Mouse (Mus musculus) heart, adult 2 months (tissue): ENCODE results near the gene 5730596B20Rik. TPM values are rescaled to one million over a fixed set of nuclear protein-coding genes. Genes with fewer than 3 reads are reported as not detected.

Source experiments
- DNase-seq, 2 experiments: peaks; one replicate each; pipeline ENCODE4 v3.0.0; 2021
- H3K27ac ChIP-seq: fragments of 200-600 bp; 2 replicates; pipeline ENCODE4 v1.8.1; 2022
- H3K27me3 ChIP-seq: fragments of 200-500 bp; 2 replicates; pipeline ENCODE4 v1.6.1; 2012; ENCODE audit warnings: mild to moderate bottlenecking, low read length, inconsistent platforms, mixed read lengths; ENCODE audit not compliant: control insufficient read depth, insufficient read depth
- H3K36me3 ChIP-seq: fragments of 200-500 bp; 2 replicates; pipeline ENCODE4 v1.6.1; 2012; ENCODE audit warnings: low read length, inconsistent platforms; ENCODE audit not compliant: control insufficient read depth, insufficient read depth
- H3K4me1 ChIP-seq: fragments of 200-500 bp; 2 replicates; pipeline ENCODE4 v1.6.1; 2011; ENCODE audit warnings: low read length; ENCODE audit not compliant: control insufficient read depth, insufficient read depth
- H3K4me3 ChIP-seq: fragments of 200-600 bp; 2 replicates; pipeline ENCODE4 v1.8.1; 2022
- H3K79me2 ChIP-seq: fragments of 200-500 bp; replicated peaks from 2 replicates; pipeline ENCODE4 v1.6.1; 2012; ENCODE audit warnings: mild to moderate bottlenecking, inconsistent platforms, low read length, moderate library complexity, mixed read lengths; ENCODE audit not compliant: control insufficient read depth, insufficient read depth
- H3K9ac ChIP-seq: fragments of 200-500 bp; 2 replicates; pipeline ENCODE4 v1.6.1; 2012; ENCODE audit warnings: low read depth, mild to moderate bottlenecking, control low read depth, inconsistent platforms, low read length, mixed read lengths
- CTCF ChIP-seq: fragments of 200-600 bp; IDR thresholded peaks from 2 replicates; pipeline ENCODE4 v1.8.1; 2022; ENCODE audit warnings: antibody characterized with exemption, mild to moderate bottlenecking, moderate library complexity
- EP300 ChIP-seq: fragments of 200-500 bp; IDR thresholded peaks from 2 replicates; pipeline ENCODE4 v1.6.1; 2011; ENCODE audit warnings: low read depth, low read length, control low read depth; ENCODE audit not compliant: insufficient read depth
- POLR2A ChIP-seq: fragments of 200-500 bp; IDR thresholded peaks from 2 replicates; pipeline ENCODE4 v1.6.1; 2011; ENCODE audit warnings: mild to moderate bottlenecking, low read depth, low read length, control low read depth; ENCODE audit not compliant: insufficient read depth
- WGBS: fragments of 180-500 bp; shearing (Covaris S2); methylation state at CpG from one replicate; pipeline ENCODE4 v1.1.7; 2018; 5-methylcytosine and 5-hydroxymethylcytosine counted together
- intact Hi-C: fragments of 180-260 bp; cut with DNase I; formaldehyde crosslinking; loops from one replicate; pipeline ENCODE4 v1.15.1; 2025
- polyA plus RNA-seq: library from polyadenylated mRNA; depleted of rRNA; stranded (reverse); fragments of >200 nt; gene quantifications from 2 replicates; pipeline ENCODE4 v1.2.3, GENCODE M21; 2012
- total RNA-seq, 2 experiments: library from RNA; stranded (reverse); gene quantifications; 2 replicates each; pipeline ENCODE4 v1.2.3; 2021

5730596B20Rik gene
- total and polyA plus RNA-seq, 3 experiments: not detected

DNA sequence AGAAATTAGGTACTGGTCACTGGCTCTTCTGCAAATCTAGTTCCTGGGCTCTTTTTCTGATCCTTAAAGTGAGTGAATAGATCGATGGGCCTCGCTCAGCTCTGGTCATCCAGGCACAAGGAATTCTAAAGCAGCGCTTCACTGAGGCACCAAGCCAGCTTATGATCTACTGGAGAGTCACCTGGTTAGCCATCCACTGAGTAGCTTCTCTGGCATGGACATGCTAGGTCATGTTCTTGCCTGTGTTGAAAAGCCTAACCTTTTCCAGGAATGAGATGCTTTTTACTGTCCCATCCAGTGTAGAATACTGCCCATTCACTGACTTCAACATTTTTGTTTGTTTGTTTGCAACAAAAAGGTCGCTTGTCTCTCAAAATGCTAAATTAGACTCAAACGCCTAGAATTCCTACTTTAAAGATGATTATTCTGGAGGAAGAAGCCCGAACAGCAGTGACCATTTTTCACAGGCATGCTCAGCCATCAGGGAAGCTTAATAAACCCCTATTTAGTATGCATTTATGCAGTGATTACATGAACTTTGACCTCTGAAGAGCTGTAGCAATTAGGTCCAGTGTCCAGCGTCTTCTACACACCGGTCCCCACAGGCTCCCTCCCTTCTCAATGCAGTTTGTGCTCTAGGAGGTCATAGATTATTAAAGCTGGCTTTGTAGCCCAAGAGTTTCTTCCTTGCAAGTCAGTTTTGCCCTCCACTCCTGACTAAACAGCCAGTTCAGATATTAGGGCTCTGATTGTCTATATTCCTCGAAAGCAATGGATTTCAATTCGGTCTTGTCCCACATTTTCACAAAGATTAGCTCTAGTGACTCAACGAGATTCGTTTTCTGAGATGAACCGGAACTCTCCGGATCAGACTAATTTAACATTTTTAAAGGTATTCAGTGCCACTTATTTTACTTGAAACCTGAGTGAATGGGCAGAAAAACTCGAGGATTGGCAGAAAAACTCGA is 24.8 kb upstream of the 5730596B20Rik start:
- H3K27me3 ChIP-seq: peaks cover 5% of the 10 kb centered on the region
- H3K4me3 ChIP-seq: no peak overlapping the region
- no peak for DNase-seq
- H3K4me1 ChIP-seq: no peaks in the 10 kb centered on the region
- no peak overlapping the region for H3K9ac ChIP-seq
- 26% methylated on average over 16 of the region's 16 CpGs for WGBS
- intact Hi-C loops: no loop called here
- H3K79me2 ChIP-seq: no peaks in the 10 kb centered on the region
- TF ChIP-seq CTCF: no peak
- no peak for TF ChIP-seq EP300
- no peak for TF ChIP-seq POLR2A
- no peak overlapping the region for H3K27ac ChIP-seq
- H3K36me3 ChIP-seq: no peaks in the 10 kb centered on the region

DNA sequence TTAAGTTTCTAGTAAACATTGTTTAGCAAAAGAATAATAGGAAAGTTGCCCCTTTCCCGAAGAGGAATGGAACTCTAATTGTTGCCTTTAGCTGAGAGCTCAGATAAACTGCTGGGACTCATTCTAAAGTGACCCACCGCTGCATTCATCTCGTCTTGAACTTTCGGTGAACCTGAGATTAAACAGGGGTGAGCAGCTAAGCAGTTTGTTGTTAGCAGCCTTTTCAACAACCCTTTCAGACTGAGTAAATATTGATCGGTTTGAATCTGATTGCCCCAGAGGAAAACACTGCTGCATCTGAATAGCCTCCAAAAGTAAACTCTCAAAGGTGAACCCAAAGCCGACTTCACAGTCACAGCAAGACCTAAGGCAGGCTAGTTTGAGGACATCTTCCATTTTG is 24.0 kb upstream of the 5730596B20Rik start:
- Histone ChIP-seq H3K27me3 (peaks cover 7% of the 10 kb centered on the region), H3K9ac (no peak overlapping the region), H3K79me2 (no peaks in the 10 kb centered on the region), H3K27ac (no peak overlapping the region), H3K4me1 (no peaks in the 10 kb centered on the region), H3K4me3 (no peak overlapping the region), H3K36me3 (no peaks in the 10 kb centered on the region)
- TF ChIP-seq EP300 (no peak), CTCF (no peak), POLR2A (no peak)
- DNase-seq: no peak
- intact Hi-C loops: no loop called here
- 16% methylated on average over 6 of the region's 6 CpGs for WGBS

DNA sequence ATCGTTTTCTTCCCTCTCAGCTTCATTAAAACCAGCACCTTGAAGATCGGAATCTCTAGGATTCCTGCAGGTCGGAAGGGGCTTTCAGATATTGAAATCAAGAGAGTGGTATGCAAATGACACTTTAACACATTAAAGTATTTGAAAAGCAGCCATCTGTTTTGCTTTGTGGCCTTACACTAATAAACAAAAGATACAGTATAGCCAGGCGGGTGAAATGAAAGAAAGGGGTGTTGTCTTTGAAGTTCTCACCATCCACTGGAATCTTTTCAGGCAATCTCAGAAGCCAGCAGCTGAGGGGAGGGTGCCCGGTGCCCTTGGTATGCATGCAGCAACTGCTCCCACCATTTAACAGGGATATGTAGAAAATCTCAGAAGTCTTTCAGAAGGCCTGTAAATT is 23.3 kb upstream of the 5730596B20Rik start:
- H3K79me2 ChIP-seq: no peaks in the 10 kb centered on the region
- WGBS: 44% methylated on average over 5 of the region's 5 CpGs

DNA sequence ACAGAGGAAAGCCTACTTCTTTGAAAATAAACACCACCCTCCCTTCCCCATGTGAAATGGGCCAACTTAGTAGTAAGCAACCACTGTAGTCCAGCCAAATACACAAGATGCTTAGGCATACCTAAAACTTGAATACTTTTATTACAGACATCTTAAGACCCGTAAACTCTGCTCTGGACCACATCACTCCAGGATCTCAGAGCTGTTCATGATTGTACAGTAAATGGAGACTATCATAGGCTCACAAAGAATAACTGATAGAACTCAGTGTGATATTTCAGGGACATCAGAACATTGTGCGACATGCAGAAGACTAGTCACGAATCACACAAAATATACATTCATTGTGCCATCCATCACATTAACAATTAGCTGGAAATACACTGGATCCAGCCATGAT is 21.8 kb upstream of the 5730596B20Rik start:
- TF ChIP-seq EP300: no peak
- TF ChIP-seq CTCF: no peak
- no peak for TF ChIP-seq POLR2A
- Histone ChIP-seq H3K4me3 (no peak overlapping the region), H3K4me1 (no peaks in the 10 kb centered on the region), H3K9ac (no peak overlapping the region), H3K79me2 (no peaks in the 10 kb centered on the region), H3K27me3 (peaks cover 6% of the 10 kb centered on the region; the same call in 1 of the 2 replicates), H3K36me3 (no peaks in the 10 kb centered on the region), H3K27ac (no peak overlapping the region)
- intact Hi-C loops: loop anchor here (5.0 kb wide), 1 partner anchor 68 kb away; no protein-coding TSS in a partner anchor
- DNase-seq: no peak
- WGBS: 71% methylated on average over 3 of the region's 3 CpGs

More for the DNA sequence above, 23.3 kb upstream of the 5730596B20Rik start:
- no peak for TF ChIP-seq EP300
- H3K27me3 ChIP-seq: peaks cover 9% of the 10 kb centered on the region
- H3K36me3 ChIP-seq: no peaks in the 10 kb centered on the region
- no peaks in the 10 kb centered on the region for H3K4me1 ChIP-seq
- no peak for DNase-seq
- intact Hi-C loops: no loop called here
- H3K27ac ChIP-seq: no peak overlapping the region
- H3K9ac ChIP-seq: no peak overlapping the region
- H3K4me3 ChIP-seq: no peak overlapping the region

DNA sequence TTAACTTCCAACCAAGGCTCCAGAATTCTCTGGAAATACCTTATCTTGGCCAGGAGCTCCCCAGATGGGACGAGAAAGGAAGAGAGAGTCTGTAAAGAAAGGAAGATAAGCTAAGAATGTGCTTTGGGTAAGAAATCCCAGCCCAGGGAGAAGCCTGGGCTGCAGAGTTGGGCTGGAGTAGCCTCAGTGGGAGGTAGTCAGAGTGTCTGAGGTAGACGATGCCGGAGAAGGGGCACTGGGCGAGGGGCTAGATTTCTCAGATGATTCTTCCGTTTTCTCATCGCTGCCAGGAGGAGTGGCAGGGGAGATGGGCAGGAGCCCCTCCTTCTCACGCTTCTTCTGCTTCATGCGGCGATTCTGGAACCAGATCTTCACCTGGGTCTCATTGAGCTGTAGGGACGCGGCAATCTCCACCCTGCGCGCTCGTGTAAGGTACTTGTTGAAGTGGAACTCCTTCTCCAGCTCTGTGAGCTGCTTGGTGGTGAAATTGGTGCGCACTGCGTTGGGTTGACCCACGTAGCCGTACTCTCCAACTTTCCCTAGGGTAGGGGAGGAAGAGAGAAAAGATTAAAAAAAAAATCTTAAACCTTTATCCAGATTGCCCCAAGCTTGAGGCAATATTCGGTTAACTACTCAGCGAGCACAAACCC is 20.6 kb upstream of the 5730596B20Rik start:
- H3K27ac ChIP-seq: no peak overlapping the region
- H3K79me2 ChIP-seq: no peaks in the 10 kb centered on the region
- H3K4me3 ChIP-seq: no peak overlapping the region
- intact Hi-C loops: loop anchor here (5.0 kb wide), 1 partner anchor 69 kb away; no protein-coding TSS in a partner anchor
- no peak for DNase-seq
- peaks cover 6% of the 10 kb centered on the region; the same call in 1 of the 2 replicates for H3K27me3 ChIP-seq
- TF ChIP-seq POLR2A: no peak
- TF ChIP-seq EP300: no peak
- TF ChIP-seq CTCF: no peak
- WGBS: 10% methylated on average over 20 of the region's 20 CpGs
- H3K9ac ChIP-seq: no peak overlapping the region
- H3K36me3 ChIP-seq: no peaks in the 10 kb centered on the region
- H3K4me1 ChIP-seq: no peaks in the 10 kb centered on the region
